Mouse (Mus musculus): ENCODE measurements around the gene Slc10a7.

DNA sequence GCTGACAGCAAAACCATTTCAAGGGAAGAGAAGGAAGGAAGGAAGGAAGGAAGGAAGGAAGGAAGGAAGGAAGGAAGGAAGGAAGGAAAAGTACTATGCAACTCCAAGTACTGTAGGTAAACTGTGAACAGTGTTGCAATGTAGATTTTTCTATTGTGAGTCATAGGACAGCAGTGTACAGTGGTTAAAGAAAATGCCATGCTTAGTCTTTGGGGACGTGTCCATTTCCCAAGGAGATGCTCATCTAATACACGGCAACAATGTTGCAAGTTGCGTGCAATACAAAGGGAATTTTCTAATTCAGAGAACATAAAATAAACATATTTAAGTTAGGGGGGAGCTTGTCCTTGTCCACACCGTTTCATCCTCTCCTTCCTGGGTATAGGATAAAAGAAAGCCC is 215.7 kb downstream of the Slc10a7 start:
- TF ChIP-seq POLR2A (IDR thresholded peaks at IDR 0.05; ENCODE audit: borderline replicate concordance, control insufficient read depth, low read depth, low read length), result no peak
- no peak for TF ChIP-seq CTCF (IDR thresholded peaks at IDR 0.05; ENCODE audit: control insufficient read depth, insufficient read depth, low read length)
